Mouse (Mus musculus) left cerebral cortex, adult 18-20 months (tissue): ENCODE measurements at regions not wholly inside any gene's neighbourhood (a gene's known extent, or its start where the extent isn't known, plus 50 kb on each side); places are given as distances from the start of the nearest gene placed in this dataset.

Experiments
- DNase-seq, 2 experiments: peaks; one replicate each; pipeline ENCODE4 v3.0.0; 2021 to 2022; ENCODE audit warnings: low spot score in 2 of 2, mixed read lengths in 1 of 2

- no peak for DNase-seq
Measured at GRCm38 (mm10) chr4:31909086-31909673, 54.7 kb upstream of the Map3k7 start.
